Mouse (Mus musculus): ENCODE results near the gene Slc7a7.

DNA sequence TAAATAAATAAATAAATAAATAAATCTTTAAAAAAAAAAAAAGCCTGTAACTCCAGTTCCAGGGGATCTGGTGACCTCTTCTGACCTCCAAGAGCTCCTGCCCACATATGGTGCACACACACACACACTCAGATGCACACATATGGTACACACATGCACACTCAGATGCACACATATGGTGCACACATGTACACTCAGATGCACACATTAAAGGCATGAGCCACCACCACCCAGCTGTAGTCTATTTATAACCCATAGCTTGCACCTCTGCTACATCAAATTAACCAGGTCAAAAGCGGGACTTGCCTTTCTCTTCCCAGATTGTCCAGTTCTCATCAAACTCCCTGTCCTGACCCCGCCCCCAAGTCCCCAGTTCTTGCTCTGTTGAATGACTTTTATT lies 3.4 kb upstream of the Slc7a7 start:
- TF ChIP-seq POLR2A (IDR thresholded peaks at IDR 0.05; ENCODE audit: extremely low read depth, insufficient read depth, low read length): no peak
- no peak for TF ChIP-seq CTCF (IDR thresholded peaks at IDR 0.05; ENCODE audit: low read depth, low read length)

All from liver, adult 2 months (tissue).